Mouse (Mus musculus) heart, embryonic 12.5 days (tissue): ENCODE data around the gene Aup1. TPM values are rescaled to one million over a fixed set of nuclear protein-coding genes. Genes with fewer than 3 reads are reported as not detected.

ENCODE experiments used
- ATAC-seq: fragments of 200-750 bp; cut with Nextera tagmentation; 2 replicates; pipeline ENCODE4 v1.8.0; 2017; ENCODE audit warnings: moderate TSS enrichment, moderate library complexity; ENCODE audit not compliant: insufficient number of reproducible peaks, low FRiP score
- H3K27ac ChIP-seq: fragments of 300-500 bp; sonication (generic); 2 replicates; pipeline ENCODE4 v1.5.1; 2016; ENCODE audit warnings: mild to moderate bottlenecking, moderate library complexity; ENCODE audit not compliant: poor library complexity, severe bottlenecking
- H3K27me3 ChIP-seq: fragments of 300-500 bp; sonication (generic); replicated peaks from 2 replicates; pipeline ENCODE4 v1.6.1; 2016; ENCODE audit warnings: mild to moderate bottlenecking, moderate library complexity
- H3K36me3 ChIP-seq: fragments of 300-500 bp; sonication (generic); 2 replicates; pipeline ENCODE4 v1.6.1; 2016; ENCODE audit warnings: mild to moderate bottlenecking, moderate library complexity
- H3K4me1 ChIP-seq: fragments of 300-500 bp; sonication (generic); replicated peaks from 2 replicates; pipeline ENCODE4 v1.6.1; 2016; ENCODE audit warnings: mild to moderate bottlenecking
- H3K4me2 ChIP-seq: fragments of 300-500 bp; sonication (generic); 2 replicates; pipeline ENCODE4 v1.6.1; 2016; ENCODE audit warnings: mild to moderate bottlenecking, moderate library complexity
- H3K4me3 ChIP-seq: fragments of 300-500 bp; sonication (generic); 2 replicates; pipeline ENCODE4 v1.5.1; 2016; ENCODE audit warnings: mild to moderate bottlenecking
- H3K9ac ChIP-seq: fragments of 300-500 bp; sonication (generic); 2 replicates; pipeline ENCODE4 v1.6.1; 2016; ENCODE audit warnings: mild to moderate bottlenecking, moderate library complexity
- H3K9me3 ChIP-seq: fragments of 300-500 bp; sonication (generic); replicated peaks from 2 replicates; pipeline ENCODE4 v1.6.1; 2016; ENCODE audit warnings: mild to moderate bottlenecking, moderate library complexity
- WGBS: fragments of 180-500 bp; shearing (Covaris S2); methylation state at CpG from one replicate; pipeline ENCODE4 v1.1.7; 2016; 5-methylcytosine and 5-hydroxymethylcytosine counted together
- polyA plus RNA-seq: library from polyadenylated mRNA; unstranded; fragments of >200 nt; fragmentation: Nextera tagmentation; extraction: Ambion mirVana; gene quantifications from 2 replicates; pipeline ENCODE4 v1.2.1, GENCODE M21; 2016

Aup1 gene
- polyA plus RNA-seq, 1 experiment from 2014 or later: 120 TPM

GRCm38 (mm10) chr6:83069488-83070246, 15.3 kb downstream of the Aup1 start:
- whole genome bisulfite sequencing: 1% methylated on average over 69 of the region's 69 CpGs
- peaks cover 96% of the 10 kb centered on the region for H3K27me3 ChIP-seq
- H3K27ac ChIP-seq: no peak overlapping the region
- no peaks in the 10 kb centered on the region for H3K9me3 ChIP-seq
- H3K4me2 ChIP-seq: peak overlapping the region; percentile 32
- peaks cover 27% of the 10 kb centered on the region for H3K4me1 ChIP-seq
- H3K4me3 ChIP-seq: peak overlapping the region; percentile 29
- no peaks in the 10 kb centered on the region for H3K36me3 ChIP-seq
- ATAC-seq: no peak
- no peak overlapping the region for H3K9ac ChIP-seq

- Histone ChIP-seq H3K4me3 (peak within 1 kb of the TSS; percentile 37), H3K27me3 (peaks cover 96% of the 10 kb centered on the region), H3K9me3 (no peaks in the 10 kb centered on the region), H3K4me2 (peak within 1 kb of the TSS; percentile 62), H3K36me3 (no peaks in the 10 kb centered on the region), H3K27ac (no peak within 1 kb of the TSS), H3K4me1 (peaks cover 27% of the 10 kb centered on the region), H3K9ac (no peak within 1 kb of the TSS)
- no peak for ATAC-seq
- under 1% methylated on average over 10 of the region's 10 CpGs for WGBS
These were observed 15.8 kb downstream of the Aup1 start, which contains the start of gene Tlx2 for GRCm38 (mm10) chr6:83070247-83070310. TSS of gene Tlx2 (minus strand) at chr6:83070293.

- H3K9me3 ChIP-seq: no peaks in the 10 kb centered on the region
- ATAC-seq: no peak
- H3K4me2 ChIP-seq: peak overlapping the region; percentile 32
- no peak overlapping the region for H3K27ac ChIP-seq
- under 1% methylated on average over 54 of the region's 58 CpGs for WGBS
- peak overlapping the region; percentile 29 for H3K4me3 ChIP-seq
- H3K4me1 ChIP-seq: peaks cover 27% of the 10 kb centered on the region
- H3K27me3 ChIP-seq: peaks cover 97% of the 10 kb centered on the region
- H3K9ac ChIP-seq: no peak overlapping the region
- H3K36me3 ChIP-seq: no peaks in the 10 kb centered on the region
These were observed 16.2 kb downstream of the Aup1 start for GRCm38 (mm10) chr6:83070311-83071219.

GRCm38 (mm10) chr6:83071220-83071619, 16.9 kb downstream of the Aup1 start:
- Histone ChIP-seq H3K27ac (no peak overlapping the region), H3K27me3 (peaks cover 97% of the 10 kb centered on the region), H3K9me3 (no peaks in the 10 kb centered on the region), H3K4me3 (no peak overlapping the region), H3K4me1 (peaks cover 27% of the 10 kb centered on the region), H3K4me2 (0 out of 2 replicates have a peak overlapping the region, but pooled peaks have one; percentile 14), H3K9ac (no peak overlapping the region), H3K36me3 (no peaks in the 10 kb centered on the region)
- peak; percentile 40; the same call in 1 of the 2 replicates for ATAC-seq
- WGBS: 2% methylated on average over 21 of the region's 24 CpGs

- peaks cover 22% of the 10 kb centered on the region for H3K4me1 ChIP-seq
- no peaks in the 10 kb centered on the region for H3K9me3 ChIP-seq
- H3K9ac ChIP-seq: no peak overlapping the region
- 0 out of 2 replicates have a peak, but pooled peaks cover 3% of the 10 kb centered on the region for H3K36me3 ChIP-seq
- H3K27ac ChIP-seq: no peak overlapping the region
- no peak for ATAC-seq
- no peak overlapping the region for H3K4me3 ChIP-seq
- 20% methylated on average over 2 of the region's 2 CpGs for WGBS
- H3K27me3 ChIP-seq: peaks cover 75% of the 10 kb centered on the region
- H3K4me2 ChIP-seq: no peak overlapping the region
These were observed 20.7 kb downstream of the Aup1 start for GRCm38 (mm10) chr6:83074979-83075378.

- peak; percentile 52 for ATAC-seq
- H3K27ac ChIP-seq: peak within 1 kb of the TSS; percentile 38; the same call in 1 of the 2 replicates
- H3K36me3 ChIP-seq: peaks cover 23% of the 10 kb centered on the region
- under 1% methylated on average over 54 of the region's 54 CpGs for WGBS
- H3K9me3 ChIP-seq: no peaks in the 10 kb centered on the region
- H3K27me3 ChIP-seq: peaks cover 58% of the 10 kb centered on the region
- peak within 1 kb of the TSS; percentile 97 for H3K4me2 ChIP-seq
- H3K4me1 ChIP-seq: peaks cover 11% of the 10 kb centered on the region; the same call in 1 of the 2 replicates
- peak within 1 kb of the TSS; percentile 62 for H3K4me3 ChIP-seq
- H3K9ac ChIP-seq: peak within 1 kb of the TSS; percentile 71
These were observed 23.5 kb downstream of the Aup1 start, which contains the start of gene Pcgf1 for GRCm38 (mm10) chr6:83077630-83078323. TSS of gene Pcgf1 (plus strand) at chr6:83077869.

- Histone ChIP-seq H3K4me1 (peaks cover 11% of the 10 kb centered on the region; the same call in 1 of the 2 replicates), H3K27ac (peak overlapping the region; percentile 38; the same call in 1 of the 2 replicates), H3K9ac (peak overlapping the region; percentile 71), H3K9me3 (no peaks in the 10 kb centered on the region), H3K4me2 (peak overlapping the region; percentile 97), H3K27me3 (peaks cover 59% of the 10 kb centered on the region), H3K36me3 (peaks cover 23% of the 10 kb centered on the region), H3K4me3 (peak overlapping the region; percentile 62)
- ATAC-seq: peak; percentile 94
- under 1% methylated on average over 46 of the region's 46 CpGs for WGBS
These were observed 24.1 kb downstream of the Aup1 start for GRCm38 (mm10) chr6:83078324-83078858.

- Histone ChIP-seq H3K36me3 (peaks cover 23% of the 10 kb centered on the region), H3K9me3 (no peaks in the 10 kb centered on the region), H3K9ac (no peak overlapping the region), H3K27ac (no peak overlapping the region), H3K4me3 (no peak overlapping the region), H3K4me2 (no peak overlapping the region), H3K4me1 (peaks cover 11% of the 10 kb centered on the region; the same call in 1 of the 2 replicates), H3K27me3 (peaks cover 59% of the 10 kb centered on the region)
- ATAC-seq: no peak
- 94% methylated on average over 5 of the region's 5 CpGs for WGBS
These were observed 25.9 kb downstream of the Aup1 start for GRCm38 (mm10) chr6:83080210-83080609.

- Histone ChIP-seq H3K4me3 (no peak overlapping the region), H3K9ac (no peak overlapping the region), H3K9me3 (no peaks in the 10 kb centered on the region), H3K27me3 (peaks cover 68% of the 10 kb centered on the region), H3K4me1 (peaks cover 29% of the 10 kb centered on the region), H3K4me2 (no peak overlapping the region), H3K36me3 (peaks cover 23% of the 10 kb centered on the region), H3K27ac (no peak overlapping the region)
- ATAC-seq: no peak
- WGBS: 17% methylated on average over 5 of the region's 5 CpGs
These were observed 29.2 kb downstream of the Aup1 start for GRCm38 (mm10) chr6:83083497-83083896.

GRCm38 (mm10) chr6:83084477-83084876, 30.2 kb downstream of the Aup1 start:
- no peak overlapping the region for H3K9ac ChIP-seq
- no peak overlapping the region for H3K4me3 ChIP-seq
- H3K36me3 ChIP-seq: peaks cover 23% of the 10 kb centered on the region
- H3K27ac ChIP-seq: no peak overlapping the region
- H3K4me2 ChIP-seq: no peak overlapping the region
- peaks cover 22% of the 10 kb centered on the region for H3K4me1 ChIP-seq
- no peaks in the 10 kb centered on the region for H3K9me3 ChIP-seq
- H3K27me3 ChIP-seq: peaks cover 77% of the 10 kb centered on the region
- ATAC-seq: no peak
- WGBS: 10% methylated on average over 6 of the region's 6 CpGs
